Mouse (Mus musculus): ENCODE measurements around the gene E330021D16Rik.
A peak's percentile ranks its signal among the peaks of the same experiment; 100 is the strongest.
"Not testable (repeated sequence)": the region's sequence is repeated elsewhere in the genome, so short reads cannot be mapped to it uniquely, and the experiment has no call there.

The E330021D16Rik gene

GRCm38 (mm10) chr6:136415133-136415775 lies at the start of gene E330021D16Rik:
E330021D16Rik (minus strand) TSS chr6:136415569.
- no peak for DNase-seq (ENCODE audit: low read depth, low spot score)

- no peak for DNase-seq (ENCODE audit: low read depth, low spot score)
Measured at GRCm38 (mm10) chr6:136465021-136465420, 49.7 kb upstream of the E330021D16Rik start.

GRCm38 (mm10) chr6:136464121-136464621 lies 48.8 kb upstream of the E330021D16Rik start:
- peak; percentile 40 for DNase-seq (ENCODE audit: low read depth, low spot score)

GRCm38 (mm10) chr6:136463491-136463890 lies 48.1 kb upstream of the E330021D16Rik start:
- DNase-seq (ENCODE audit: low read depth, low spot score), result no peak

GRCm38 (mm10) chr6:136459156-136459555 lies 43.8 kb upstream of the E330021D16Rik start:
- DNase-seq (ENCODE audit: low read depth, low spot score), result no peak

- DNase-seq (ENCODE audit: low read depth, low spot score), result no peak
Measured at GRCm38 (mm10) chr6:136456302-136456701, 40.9 kb upstream of the E330021D16Rik start.

- DNase-seq (ENCODE audit: low read depth, low spot score), result no peak
Measured at GRCm38 (mm10) chr6:136455696-136456095, 40.3 kb upstream of the E330021D16Rik start.

GRCm38 (mm10) chr6:136452623-136453022 lies 37.3 kb upstream of the E330021D16Rik start:
- no peak for DNase-seq (ENCODE audit: low read depth, low spot score)

- DNase-seq (ENCODE audit: low read depth, low spot score), result no peak
Measured at GRCm38 (mm10) chr6:136450863-136451262, 35.5 kb upstream of the E330021D16Rik start.

- no peak for DNase-seq (ENCODE audit: low read depth, low spot score)
Measured at GRCm38 (mm10) chr6:136449930-136450329, 34.6 kb upstream of the E330021D16Rik start.

GRCm38 (mm10) chr6:136449270-136449692 lies 33.9 kb upstream of the E330021D16Rik start:
- peak; percentile 83 for DNase-seq (ENCODE audit: low read depth, low spot score)

- DNase-seq (ENCODE audit: low read depth, low spot score), result not testable (repeated sequence)
Measured at GRCm38 (mm10) chr6:136439205-136439604, 23.8 kb upstream of the E330021D16Rik start.

- not testable (repeated sequence) for DNase-seq (ENCODE audit: low read depth, low spot score)
Measured at GRCm38 (mm10) chr6:136436151-136436550, 20.8 kb upstream of the E330021D16Rik start.

GRCm38 (mm10) chr6:136433573-136433972 lies 18.2 kb upstream of the E330021D16Rik start:
- no peak for DNase-seq (ENCODE audit: low read depth, low spot score)

GRCm38 (mm10) chr6:136431896-136432248 lies 16.5 kb upstream of the E330021D16Rik start:
- no peak for DNase-seq (ENCODE audit: low read depth, low spot score)

GRCm38 (mm10) chr6:136431169-136431895 lies 16.0 kb upstream of the E330021D16Rik start:
- no peak for DNase-seq (ENCODE audit: low read depth, low spot score)

GRCm38 (mm10) chr6:136429441-136429840 lies 14.1 kb upstream of the E330021D16Rik start:
- DNase-seq (ENCODE audit: low read depth, low spot score), result no peak

- no peak for DNase-seq (ENCODE audit: low read depth, low spot score)
Measured at GRCm38 (mm10) chr6:136428412-136428811, 13.0 kb upstream of the E330021D16Rik start.

- DNase-seq (ENCODE audit: low read depth, low spot score), result no peak
Measured at GRCm38 (mm10) chr6:136427240-136427639, 11.9 kb upstream of the E330021D16Rik start.

GRCm38 (mm10) chr6:136425956-136426355 lies 10.6 kb upstream of the E330021D16Rik start:
- DNase-seq (ENCODE audit: low read depth, low spot score), result no peak

- no peak for DNase-seq (ENCODE audit: low read depth, low spot score)
Measured at GRCm38 (mm10) chr6:136424166-136424565, 8.8 kb upstream of the E330021D16Rik start.

GRCm38 (mm10) chr6:136423201-136423600 lies 7.8 kb upstream of the E330021D16Rik start:
- no peak for DNase-seq (ENCODE audit: low read depth, low spot score)
